Comparison of ENCODE assay signal across 25 mouse cellular contexts in the genomic region with DNA sequence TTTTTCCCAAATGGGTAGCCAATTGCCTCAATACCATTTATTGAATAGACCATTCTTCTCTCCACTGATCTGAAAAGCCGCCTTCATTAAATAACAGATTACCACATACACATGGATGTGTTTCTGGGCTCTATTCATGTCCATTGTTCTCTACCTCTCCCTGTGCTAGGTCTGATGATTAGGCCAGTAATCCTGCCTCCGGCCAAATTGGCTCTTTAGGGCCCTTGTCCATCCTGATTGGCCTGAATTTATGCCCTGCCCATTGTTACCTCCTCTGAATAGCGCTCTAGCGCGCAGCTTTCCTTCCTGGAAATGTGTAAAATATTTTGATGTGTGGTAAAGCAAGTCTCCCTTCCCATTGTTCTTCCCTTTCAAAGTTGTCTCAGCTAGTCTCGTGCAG.
DNase-seq lines count a peak whose midpoint lies in the region; ATAC-seq and TF ChIP-seq lines count a peak whose summit lies in the region.
"Had no signal": no experiment of that assay in that cellular context is flagged by ENCODE, and none has a peak within 500 bp of the region (broad histone marks: within the 10 kb centered on the region; RNA-seq: fewer than 3 reads in every experiment).

No protein-coding gene starts in this region.

- H3K4me3 ChIP-seq in midbrain, embryonic 12.5 days, result no peak overlapping the region
- H3K4me3 ChIP-seq in midbrain, postnatal 0 days (ENCODE audit: low read depth, low read length), result no peak overlapping the region
- no peak overlapping the region for H3K4me3 ChIP-seq in forebrain, embryonic 15.5 days
- H3K4me3 ChIP-seq: embryonic facial prominence, embryonic 15.5 days; heart, embryonic 12.5 days; layer of hippocampus, adult 2 months; liver, embryonic 12.5 days; neural tube, embryonic 12.5 days had no signal

- peaks cover 8% of the 10 kb centered on the region; the same call in 1 of the 2 replicates for H3K4me1 ChIP-seq in midbrain, embryonic 12.5 days
- no peaks in the 10 kb centered on the region for H3K4me1 ChIP-seq in midbrain, postnatal 0 days (ENCODE audit: insufficient read depth, low read length)
- peaks cover 8% of the 10 kb centered on the region for H3K4me1 ChIP-seq in forebrain, embryonic 15.5 days
- H3K4me1 ChIP-seq: embryonic facial prominence, embryonic 15.5 days; liver, embryonic 12.5 days; neural tube, embryonic 12.5 days had no signal

- H3K4me2 ChIP-seq in midbrain, embryonic 12.5 days (replicated peaks), result no peak overlapping the region
- no peak overlapping the region for H3K4me2 ChIP-seq in midbrain, postnatal 0 days (ENCODE audit: low read depth, low read length, poor library complexity, severe bottlenecking)
- H3K4me2 ChIP-seq in forebrain, embryonic 15.5 days (replicated peaks), result no peak overlapping the region
- H3K4me2 ChIP-seq: embryonic facial prominence, embryonic 15.5 days; heart, embryonic 12.5 days; liver, embryonic 12.5 days; neural tube, embryonic 12.5 days had no signal

- DNase-seq in embryo, embryonic 10.5 days (ENCODE audit: low spot score), result peak; percentile 27
- no peak for DNase-seq in embryo, embryonic 10 days (ENCODE audit: low spot score)
- DNase-seq in midbrain, postnatal 0 days (ENCODE audit: low spot score), result no peak
- DNase-seq in ZHBTc4 (ENCODE audit: low read depth, low spot score), result peak; percentile 21
- DNase-seq in lung, postnatal 14 days, result no peak
- DNase-seq: cerebellum, adult 18-20 months; cerebellum, postnatal 14 days; gastrocnemius, postnatal 14 days; heart, adult 18-20 months; heart, postnatal 10 days; kidney, adult 2 months; layer of hippocampus, postnatal 36 days; lung, adult 18-20 months; lung, postnatal 10 days; thymus, postnatal 14 days had no signal

- 30% methylated on average over 6 of the region's 6 CpGs for WGBS in midbrain, embryonic 12.5 days
- 33% methylated on average over 6 of the region's 6 CpGs for WGBS in midbrain, postnatal 0 days
- WGBS in forebrain, embryonic 15.5 days, result 25% methylated on average over 6 of the region's 6 CpGs

- TF ChIP-seq CTCF in midbrain, postnatal 0 days (IDR thresholded peaks at IDR 0.05), result no peak

- peaks cover 52% of the 10 kb centered on the region for H3K27me3 ChIP-seq in midbrain, embryonic 12.5 days
- H3K27me3 ChIP-seq in midbrain, postnatal 0 days (ENCODE audit: insufficient read depth, low read length), result peaks cover 9% of the 10 kb centered on the region; the same call in 1 of the 2 replicates
- peaks cover 6% of the 10 kb centered on the region; the same call in 1 of the 2 replicates for H3K27me3 ChIP-seq in forebrain, embryonic 15.5 days

- no peak overlapping the region for H3K27ac ChIP-seq in midbrain, embryonic 12.5 days (replicated peaks)
- no peak overlapping the region for H3K27ac ChIP-seq in midbrain, postnatal 0 days (ENCODE audit: low read depth, low read length)
- H3K27ac ChIP-seq in forebrain, embryonic 15.5 days (replicated peaks), result no peak overlapping the region
- H3K27ac ChIP-seq: embryonic facial prominence, embryonic 15.5 days; hindbrain, postnatal 0 days; kidney, postnatal 0 days; layer of hippocampus, adult 2 months; liver, embryonic 12.5 days; neural tube, embryonic 12.5 days had no signal

- no peaks in the 10 kb centered on the region for H3K36me3 ChIP-seq in midbrain, embryonic 12.5 days
- no peaks in the 10 kb centered on the region for H3K36me3 ChIP-seq in midbrain, postnatal 0 days (ENCODE audit: insufficient read depth, low read length)
- no peaks in the 10 kb centered on the region for H3K36me3 ChIP-seq in forebrain, embryonic 15.5 days
- H3K36me3 ChIP-seq: embryonic facial prominence, embryonic 15.5 days; heart, embryonic 12.5 days; liver, embryonic 12.5 days; neural tube, embryonic 12.5 days had no signal

- peak; percentile 79 for ATAC-seq in midbrain, embryonic 12.5 days (ENCODE audit: low FRiP score, low read depth)
- ATAC-seq in midbrain, postnatal 0 days (ENCODE audit: low FRiP score), result no peak
- ATAC-seq in forebrain, embryonic 15.5 days (replicated peaks), result peak; percentile 58
- ATAC-seq in frontal cortex, adult (ENCODE audit: low TSS enrichment), result no peak
- ATAC-seq: hindbrain, postnatal 0 days; liver, embryonic 12.5 days had no signal

- H3K9ac ChIP-seq in midbrain, embryonic 12.5 days (replicated peaks), result no peak overlapping the region
- H3K9ac ChIP-seq in midbrain, postnatal 0 days (replicated peaks; ENCODE audit: low read length, poor library complexity, severe bottlenecking), result no peak overlapping the region
- no peak overlapping the region for H3K9ac ChIP-seq in forebrain, embryonic 15.5 days (replicated peaks)
- H3K9ac ChIP-seq: embryonic facial prominence, embryonic 15.5 days; heart, embryonic 12.5 days; liver, embryonic 12.5 days; neural tube, embryonic 12.5 days had no signal

- no peaks in the 10 kb centered on the region for H3K9me3 ChIP-seq in midbrain, embryonic 12.5 days
- H3K9me3 ChIP-seq in midbrain, postnatal 0 days (ENCODE audit: low read length), result no peaks in the 10 kb centered on the region
- H3K9me3 ChIP-seq in forebrain, embryonic 15.5 days, result no peaks in the 10 kb centered on the region
- H3K9me3 ChIP-seq: embryonic facial prominence, embryonic 15.5 days; heart, embryonic 12.5 days; liver, embryonic 12.5 days; neural tube, embryonic 12.5 days had no signal

Comparison
In these comparisons a context has a peak if more than half of its experiments do, and no peak if none do; other contexts are left out.
1. DNase-seq: peak in embryo, embryonic 10.5 days (single experiment) and ZHBTc4 (single experiment); none in embryo, embryonic 10 days (single experiment), midbrain, postnatal 0 days (single experiment) and lung, postnatal 14 days (single experiment).
2. ATAC-seq: peak in midbrain, embryonic 12.5 days (single experiment) and forebrain, embryonic 15.5 days (single experiment); none in midbrain, postnatal 0 days (single experiment) and frontal cortex, adult (single experiment).